Mouse (Mus musculus) spleen, embryonic (tissue): Measurements from ENCODE around the gene Zfp616.

Experiments used
- CTCF ChIA-PET: fragments of 350-600 bp; sonication (Branson Sonifier 250); formaldehyde crosslinking; loops from one replicate; lab custom pipeline; 2022; lab: Charles Lee

Gene Zfp616

GRCm38 (mm10) chr11:74069655-74070054 is at the start of gene Zfp616:
Zfp616 (plus strand) TSS chr11:74069955.
- CTCF ChIA-PET = no interaction called here

- CTCF ChIA-PET = no interaction called here
Observed at GRCm38 (mm10) chr11:74051347-74051746, 18.4 kb upstream of the Zfp616 start.

GRCm38 (mm10) chr11:74056451-74056850 is 13.3 kb upstream of the Zfp616 start, which contains the start of the genes Olfr139 and Olfr399:
Olfr139 (minus strand) TSS chr11:74056551.
Olfr399 (minus strand) TSS chr11:74056615.
- CTCF ChIA-PET = no interaction called here

GRCm38 (mm10) chr11:74100724-74101123 is 31.0 kb downstream of the Zfp616 start:
- CTCF ChIA-PET = no interaction called here

GRCm38 (mm10) chr11:74101507-74101906 is 31.8 kb downstream of the Zfp616 start:
- CTCF ChIA-PET = no interaction called here

- CTCF ChIA-PET = no interaction called here
Observed at GRCm38 (mm10) chr11:74105066-74105465, 35.3 kb downstream of the Zfp616 start.

GRCm38 (mm10) chr11:74113412-74113811 is 43.7 kb downstream of the Zfp616 start, which contains the start of gene Olfr401:
Olfr401 (plus strand) TSS chr11:74113712.
- CTCF ChIA-PET = no interaction called here
